8 mouse cellular contexts compared by ENCODE assay signal in genomic region chr14:74947376-74948013, GRCm38 (mm10). TPM values are rescaled to one million over a fixed set of nuclear protein-coding genes. Genes with fewer than 3 reads are reported as not detected.
A peak's percentile ranks its signal among the peaks of the same experiment; 100 is the strongest.
DNase-seq lines count a peak whose midpoint lies in the region; ATAC-seq lines count a peak whose summit lies in the region.

Gene Lrch1 (minus strand): TSS chr14:74947876.

- ATAC-seq in hindbrain, embryonic 13.5 days (ENCODE audit: low FRiP score) = peak; percentile 68

- H3K36me3 ChIP-seq in hindbrain, embryonic 13.5 days = no peaks in the 10 kb centered on the region

- peak within 1 kb of the TSS; percentile 85 for H3K4me2 ChIP-seq in hindbrain, embryonic 13.5 days

- no peaks in the 10 kb centered on the region for H3K9me3 ChIP-seq in hindbrain, embryonic 13.5 days

- peaks cover 30% of the 10 kb centered on the region for H3K4me1 ChIP-seq in hindbrain, embryonic 13.5 days (replicated peaks)

- peak within 1 kb of the TSS; percentile 94 for H3K27ac ChIP-seq in hindbrain, embryonic 13.5 days

- DNase-seq in R1 (ENCODE audit: low read depth, low spot score) = peak; percentile 88
- peak; percentile 89 to 92 for DNase-seq in cerebellum, postnatal 10 days
- DNase-seq in frontal cortex, postnatal 14 days (ENCODE audit: low spot score in 2 of 2) = peak; percentile 55 to 73
- DNase-seq in left cerebral cortex, adult 18-20 months (ENCODE audit: low spot score in 2 of 2) = peak; percentile 69 to 78
- DNase-seq in lung, postnatal 4 days = peak; percentile 89 to 92
- DNase-seq in retina, postnatal 1 day = peak; percentile 84
- peak; percentile 72 to 76 for DNase-seq in urinary bladder, adult 18-20 months (ENCODE audit: low spot score in 2 of 2)

- under 1% methylated on average over 65 of the region's 65 CpGs for WGBS in hindbrain, embryonic 13.5 days

- no peaks in the 10 kb centered on the region for H3K27me3 ChIP-seq in hindbrain, embryonic 13.5 days

- H3K9ac ChIP-seq in hindbrain, embryonic 13.5 days = peak within 1 kb of the TSS; percentile 91

- H3K4me3 ChIP-seq in hindbrain, embryonic 13.5 days = peak within 1 kb of the TSS; percentile 89

RNA-seq across cellular contexts. Expression of gene Lrch1, which starts in this region (rescaled TPM):
- polyA plus RNA-seq in hindbrain, embryonic 13.5 days (2015; fragmentation: Nextera tagmentation; extraction: Ambion mirVana) = 13.1 and 13.2 TPM in 2 replicates
- 10 to 100 TPM; 14.4 to 15.0 TPM for total RNA-seq in left cerebral cortex, adult 18-20 months (2021)

Comparison
In these comparisons a context has a peak if more than half of its experiments do, and no peak if none do; other contexts are left out.
1. Peak in every context shown above with its lines: DNase-seq, ATAC-seq, H3K4me3 ChIP-seq and H3K27ac ChIP-seq.